Mouse (Mus musculus): ENCODE measurements at regions not wholly inside any gene's neighbourhood (a gene's known extent, or its start where the extent isn't known, plus 50 kb on each side); places are given as distances from the start of the nearest gene placed in this dataset.

- no peak overlapping the region for H3K9ac ChIP-seq
- no peak overlapping the region for H3K27ac ChIP-seq (replicated peaks)
- WGBS = 31% methylated on average over 3 of the region's 3 CpGs
- H3K36me3 ChIP-seq = no peaks in the 10 kb centered on the region
- no peak overlapping the region for H3K4me3 ChIP-seq
- H3K4me2 ChIP-seq = no peak overlapping the region
- 0 out of 2 replicates have a peak, but pooled peaks cover 5% of the 10 kb centered on the region for H3K4me1 ChIP-seq (replicated peaks)
- no peaks in the 10 kb centered on the region for H3K9me3 ChIP-seq
- no peak for ATAC-seq (ENCODE audit: low FRiP score, low read depth)
- H3K27me3 ChIP-seq = no peaks in the 10 kb centered on the region
These were observed 934.0 kb upstream of the Pcdh20 start for GRCm38 (mm10) chr14:89405011-89405712.

GRCm38 (mm10) chr14:89402568-89403339, 931.6 kb upstream of the Pcdh20 start:
- Histone ChIP-seq H3K4me1 (replicated peaks) (0 out of 2 replicates have a peak, but pooled peaks cover 5% of the 10 kb centered on the region), H3K4me2 (no peak overlapping the region), H3K9ac (no peak overlapping the region), H3K27ac (replicated peaks) (no peak overlapping the region), H3K4me3 (no peak overlapping the region), H3K36me3 (no peaks in the 10 kb centered on the region), H3K27me3 (no peaks in the 10 kb centered on the region), H3K9me3 (no peaks in the 10 kb centered on the region)
- WGBS = 42% methylated on average over 3 of the region's 3 CpGs
- ATAC-seq (ENCODE audit: low FRiP score, low read depth) = 0 out of 2 replicates have a peak, but pooled peaks have one; percentile 38

GRCm38 (mm10) chr14:89357050-89357749, 886.0 kb upstream of the Pcdh20 start:
- H3K36me3 ChIP-seq = no peaks in the 10 kb centered on the region
- no peak overlapping the region for H3K9ac ChIP-seq
- no peak overlapping the region for H3K4me2 ChIP-seq
- peak; percentile 38; the same call in 1 of the 2 replicates for ATAC-seq (ENCODE audit: low FRiP score, low read depth)
- H3K4me1 ChIP-seq (replicated peaks) = no peaks in the 10 kb centered on the region
- H3K4me3 ChIP-seq = no peak overlapping the region
- 42% methylated on average over 5 of the region's 5 CpGs for WGBS
- H3K27me3 ChIP-seq = no peaks in the 10 kb centered on the region
- peak overlapping the region; percentile 25; the same call in 1 of the 2 replicates for H3K27ac ChIP-seq (replicated peaks)
- H3K9me3 ChIP-seq = no peaks in the 10 kb centered on the region

GRCm38 (mm10) chr14:89347972-89348371, 876.8 kb upstream of the Pcdh20 start:
- H3K9ac ChIP-seq = no peak overlapping the region
- H3K27ac ChIP-seq (replicated peaks) = no peak overlapping the region
- WGBS = 39% methylated on average over 4 of the region's 4 CpGs
- no peaks in the 10 kb centered on the region for H3K27me3 ChIP-seq
- no peaks in the 10 kb centered on the region for H3K9me3 ChIP-seq
- ATAC-seq (ENCODE audit: low FRiP score, low read depth) = no peak
- no peak overlapping the region for H3K4me3 ChIP-seq
- no peak overlapping the region for H3K4me2 ChIP-seq
- no peaks in the 10 kb centered on the region for H3K4me1 ChIP-seq (replicated peaks)
- no peaks in the 10 kb centered on the region for H3K36me3 ChIP-seq

- Histone ChIP-seq H3K9me3 (no peaks in the 10 kb centered on the region), H3K27ac (replicated peaks) (no peak overlapping the region), H3K9ac (no peak overlapping the region), H3K4me3 (no peak overlapping the region), H3K27me3 (no peaks in the 10 kb centered on the region), H3K4me2 (no peak overlapping the region), H3K36me3 (no peaks in the 10 kb centered on the region), H3K4me1 (replicated peaks) (no peaks in the 10 kb centered on the region)
- ATAC-seq (ENCODE audit: low FRiP score, low read depth) = no peak
These were observed 853.9 kb upstream of the Pcdh20 start for GRCm38 (mm10) chr14:89325116-89325515.

- Histone ChIP-seq H3K9ac (no peak overlapping the region), H3K4me3 (no peak overlapping the region), H3K4me1 (replicated peaks) (no peaks in the 10 kb centered on the region), H3K4me2 (no peak overlapping the region), H3K36me3 (no peaks in the 10 kb centered on the region), H3K9me3 (no peaks in the 10 kb centered on the region), H3K27me3 (no peaks in the 10 kb centered on the region), H3K27ac (replicated peaks) (no peak overlapping the region)
- ATAC-seq (ENCODE audit: low FRiP score, low read depth) = no peak
- WGBS = 97% methylated on average over 1 of the region's 1 CpGs
These were observed 837.3 kb upstream of the Pcdh20 start for GRCm38 (mm10) chr14:89308506-89308905.

Data from hindbrain, embryonic 15.5 days (tissue).